Mouse (Mus musculus) heart, postnatal 0 days (tissue): ENCODE results near the gene Zmym6.

Experiments
- CTCF ChIP-seq: IDR thresholded peaks from 2 replicates; pipeline ENCODE4 v1.5.1; 2016; ENCODE audit warnings: antibody characterized with exemption, control low read depth, low read depth
- EP300 ChIP-seq: IDR thresholded peaks from 2 replicates; pipeline ENCODE4 v1.6.1; 2016; ENCODE audit warnings: antibody characterized with exemption, low read depth

GRCm38 (mm10) chr4:127076875-127077548, at the start of gene Zmym6:
- TF ChIP-seq CTCF: no peak
- TF ChIP-seq EP300: peak; percentile 80
